ENCODE assay signal across 8 mouse cellular contexts in genomic region chr9:54764561-54765217, GRCm38 (mm10). TPM values are rescaled to one million over a fixed set of nuclear protein-coding genes. Genes with fewer than 3 reads are reported as not detected.
DNase-seq lines count a peak whose midpoint lies in the region; ATAC-seq lines count a peak whose summit lies in the region.

Crabp1 (plus strand) TSS chr9:54764748.

- peak; percentile 17 to 26 for DNase-seq in cerebellum, postnatal 10 days
- DNase-seq in cerebellum, adult 11-12 months = no peak
- DNase-seq in lung, postnatal 10 days = peak; percentile 14
- DNase-seq in lung, postnatal 25 days (ENCODE audit: low spot score) = no peak
- no peak for DNase-seq in layer of hippocampus, postnatal 36 days
- DNase-seq in cerebellum, adult 11 months = no peak

- H3K4me3 ChIP-seq in hindbrain, embryonic 12.5 days = peak within 1 kb of the TSS; percentile 42
- peak within 1 kb of the TSS; percentile 35 for H3K4me3 ChIP-seq in midbrain, embryonic 16.5 days (ENCODE audit: low read depth, low read length)

- no peak within 1 kb of the TSS for H3K27ac ChIP-seq in hindbrain, embryonic 12.5 days
- H3K27ac ChIP-seq in midbrain, embryonic 16.5 days (ENCODE audit: low read length) = no peak within 1 kb of the TSS

- H3K4me2 ChIP-seq in hindbrain, embryonic 12.5 days (replicated peaks) = peak within 1 kb of the TSS; percentile 81
- H3K4me2 ChIP-seq in midbrain, embryonic 16.5 days (ENCODE audit: low read length) = peak within 1 kb of the TSS; percentile 70

- H3K36me3 ChIP-seq in hindbrain, embryonic 12.5 days = no peaks in the 10 kb centered on the region
- no peaks in the 10 kb centered on the region for H3K36me3 ChIP-seq in midbrain, embryonic 16.5 days (ENCODE audit: control insufficient read depth, insufficient read depth, low read length)

- WGBS in hindbrain, embryonic 12.5 days = under 1% methylated on average over 45 of the region's 45 CpGs
- WGBS in midbrain, embryonic 16.5 days = under 1% methylated on average over 43 of the region's 45 CpGs

- peaks cover 35% of the 10 kb centered on the region for H3K4me1 ChIP-seq in hindbrain, embryonic 12.5 days
- peaks cover 14% of the 10 kb centered on the region for H3K4me1 ChIP-seq in midbrain, embryonic 16.5 days (ENCODE audit: control insufficient read depth, insufficient read depth, low read length)

- 0 out of 2 replicates have a peak, but pooled peaks have one; percentile 26 for ATAC-seq in hindbrain, embryonic 12.5 days (ENCODE audit: low FRiP score)
- ATAC-seq in midbrain, embryonic 16.5 days = peak; percentile 48

- H3K27me3 ChIP-seq in hindbrain, embryonic 12.5 days = peaks cover 52% of the 10 kb centered on the region
- H3K27me3 ChIP-seq in midbrain, embryonic 16.5 days (ENCODE audit: control insufficient read depth, insufficient read depth, low read depth, low read length) = peaks cover 30% of the 10 kb centered on the region

- no peaks in the 10 kb centered on the region for H3K9me3 ChIP-seq in hindbrain, embryonic 12.5 days (replicated peaks)
- no peaks in the 10 kb centered on the region for H3K9me3 ChIP-seq in midbrain, embryonic 16.5 days (replicated peaks; ENCODE audit: control insufficient read depth, low read length, poor library complexity, severe bottlenecking)

- H3K9ac ChIP-seq in hindbrain, embryonic 12.5 days = peak within 1 kb of the TSS; percentile 54
- H3K9ac ChIP-seq in midbrain, embryonic 16.5 days (ENCODE audit: low read depth, low read length) = peak within 1 kb of the TSS; percentile 39

RNA-seq across cellular contexts. Expression of gene Crabp1, which starts in this region (rescaled TPM):
- 655 and 681 TPM in 2 replicates for polyA plus RNA-seq in hindbrain, embryonic 12.5 days (2016; fragmentation: Nextera tagmentation; extraction: Ambion mirVana)
- 19.3 TPM in 2 replicates for polyA plus RNA-seq in midbrain, embryonic 16.5 days (2015; fragmentation: Nextera tagmentation; extraction: Ambion mirVana)
- total RNA-seq in layer of hippocampus, postnatal 36 days (2021) = 1 to 10 TPM; 1.2 TPM

Comparison
In these comparisons a context has a peak if more than half of its experiments do, and no peak if none do; other contexts are left out.
1. RNA of gene Crabp1 (polyA plus RNA-seq): 655 to 681 TPM in hindbrain, embryonic 12.5 days; 19.3 TPM in midbrain, embryonic 16.5 days; every median in the first group is over 10 times any median in the second.
2. DNase-seq: peak in cerebellum, postnatal 10 days (2 of 2) and lung, postnatal 10 days (single experiment); none in cerebellum, adult 11-12 months (single experiment), lung, postnatal 25 days (single experiment), layer of hippocampus, postnatal 36 days (0 of 2) and cerebellum, adult 11 months (single experiment).